Mouse (Mus musculus) ovary, adult 18-20 months (tissue): ENCODE data around the gene Rex1bd.

Experiments
- DNase-seq: peaks from one replicate; pipeline ENCODE4 v3.0.0; 2022; ENCODE audit warnings: low spot score, mixed read lengths

Gene Rex1bd

DNA sequence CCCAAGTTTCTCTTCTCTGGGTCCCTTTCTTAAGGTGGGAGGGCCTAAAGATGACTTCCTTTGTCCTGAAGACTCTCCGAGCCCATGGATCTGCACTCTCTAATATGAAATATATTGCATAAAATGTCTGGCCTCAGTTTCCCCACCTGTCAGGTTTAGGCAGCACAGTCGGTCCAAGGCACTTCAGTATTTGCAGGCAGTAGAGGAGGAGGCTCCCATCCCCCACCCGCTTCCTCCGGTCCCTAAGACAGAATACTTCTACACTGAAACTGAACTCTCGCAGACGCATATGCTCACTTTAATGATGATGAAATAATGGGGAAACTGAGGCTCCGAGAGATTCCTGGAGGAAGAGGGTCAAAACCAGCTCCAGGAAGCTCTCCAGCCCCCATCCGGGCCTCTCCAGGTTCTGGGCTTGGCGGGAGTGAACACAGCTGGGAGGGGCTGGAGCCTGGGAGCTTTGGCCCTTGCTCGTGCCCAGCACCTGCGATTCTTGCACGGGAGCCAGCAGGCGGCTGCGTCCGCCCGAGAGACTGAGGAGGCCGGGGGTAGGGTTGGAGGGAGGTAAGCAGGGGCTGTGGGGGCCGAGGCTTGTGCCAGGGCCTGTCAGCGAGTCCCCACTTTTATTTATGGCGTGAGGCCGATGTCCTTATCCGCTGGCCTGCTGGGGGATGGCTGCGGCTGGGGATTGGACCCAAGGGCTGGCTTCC is 4.6 kb downstream of the Rex1bd start:
- no peak for DNase-seq

- no peak for DNase-seq
Observed at GRCm38 (mm10) chr8:70500386-70501301, 5.9 kb downstream of the Rex1bd start.

GRCm38 (mm10) chr8:70495771-70496062 is 10.8 kb downstream of the Rex1bd start:
- DNase-seq: no peak

GRCm38 (mm10) chr8:70495001-70495770 is 11.4 kb downstream of the Rex1bd start:
- DNase-seq: no peak

DNA sequence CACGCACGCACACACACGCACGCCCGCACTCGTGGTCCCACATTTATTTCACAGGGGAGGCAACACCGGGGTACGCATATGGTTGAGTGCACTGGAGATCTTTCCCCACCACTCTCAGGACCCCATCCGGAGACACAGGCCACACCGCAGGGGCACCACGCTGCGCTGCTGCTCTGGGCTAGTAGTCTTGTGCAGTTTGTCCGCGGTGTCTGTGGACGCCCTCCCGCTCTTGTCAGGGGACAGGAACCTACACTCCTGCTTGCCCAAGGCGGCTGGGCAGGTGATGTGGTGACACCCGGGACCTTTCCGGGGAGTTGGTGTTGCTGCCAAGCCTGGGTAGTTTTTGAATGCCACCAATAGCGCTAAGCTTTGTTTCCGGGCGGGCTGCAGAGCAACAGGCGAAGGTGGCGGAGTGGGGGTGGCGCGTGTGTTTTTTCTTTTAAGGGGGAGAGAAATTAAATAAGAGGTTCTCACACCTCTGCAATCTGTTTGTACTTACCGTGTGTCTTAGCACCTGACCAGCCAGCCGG is 12.1 kb downstream of the Rex1bd start:
- DNase-seq: no peak

- DNase-seq: no peak
Observed at GRCm38 (mm10) chr8:70493692-70494415, 12.7 kb downstream of the Rex1bd start.

GRCm38 (mm10) chr8:70492664-70493640 is 13.6 kb downstream of the Rex1bd start, which contains the start of gene Crlf1:
Crlf1 (plus strand) TSS chr8:70493158.
- DNase-seq: no peak

DNA sequence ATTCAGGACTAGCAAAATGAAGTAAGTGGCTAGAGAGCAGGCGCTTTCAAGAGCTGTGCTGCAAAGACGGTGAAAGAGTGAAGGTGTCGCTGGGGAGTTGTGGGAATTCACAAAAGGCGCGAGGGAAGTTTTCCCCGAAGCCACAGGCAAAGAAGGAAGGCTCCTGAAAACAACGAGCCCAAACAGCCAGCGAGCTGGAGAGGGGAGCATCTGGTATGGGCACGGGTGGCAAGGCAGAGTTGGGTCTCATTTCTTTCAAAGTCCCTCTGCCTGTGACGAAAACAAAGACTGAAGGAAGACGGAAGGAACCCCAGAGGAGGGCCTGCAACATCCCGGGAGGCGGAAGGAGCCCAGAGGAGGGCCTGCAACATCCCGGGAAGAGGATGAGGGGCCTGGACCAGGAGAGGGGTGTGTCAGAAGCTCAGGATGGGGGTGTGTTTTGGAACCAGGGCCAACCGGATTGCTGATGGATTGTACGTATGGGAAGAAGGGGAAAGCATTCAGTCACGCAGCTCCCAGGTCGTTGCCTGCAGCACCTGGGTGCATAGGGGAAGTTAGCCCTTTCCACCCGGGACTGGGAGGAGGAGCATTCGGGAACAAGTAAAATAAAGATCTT is 15.6 kb downstream of the Rex1bd start:
- DNase-seq: no peak

DNA sequence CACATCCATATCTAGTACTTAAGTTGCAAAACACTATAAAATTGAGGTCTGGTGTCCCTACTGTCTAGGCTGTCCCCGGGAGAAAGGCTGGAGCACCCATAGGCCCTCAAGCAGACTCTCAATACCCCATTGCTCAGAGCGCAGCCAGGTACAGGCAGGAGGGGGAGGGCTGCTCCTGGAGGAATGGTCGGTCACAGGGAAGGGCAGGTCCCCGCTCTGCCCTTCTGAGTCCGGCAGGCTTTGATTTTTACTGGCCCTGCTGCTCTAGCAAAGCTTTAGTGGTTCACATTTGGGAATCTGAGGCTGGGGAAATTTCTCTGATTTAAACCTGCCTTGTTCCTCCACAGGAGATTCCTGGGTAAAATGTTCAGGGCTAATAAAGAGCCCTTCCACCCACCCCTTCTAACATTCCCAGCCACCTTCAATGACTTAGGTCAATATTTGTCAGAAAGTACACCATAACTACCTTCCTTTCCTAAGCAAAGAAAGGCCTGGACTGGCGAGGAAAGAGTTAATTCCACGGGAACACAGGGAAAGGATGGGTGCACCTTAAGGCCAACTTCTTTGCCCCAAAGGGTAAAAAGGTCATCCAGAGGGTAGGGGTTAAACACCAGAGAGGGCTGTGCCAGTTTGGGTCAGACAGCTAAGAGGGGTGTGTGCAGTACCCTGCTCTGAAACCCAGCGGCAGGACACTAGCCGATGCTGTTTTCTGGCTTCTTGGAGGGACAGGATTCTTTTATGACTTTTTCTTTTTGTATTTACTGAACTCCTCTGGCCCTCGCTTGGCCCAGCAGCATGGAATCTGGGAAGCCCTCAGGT is 16.3 kb downstream of the Rex1bd start:
- DNase-seq: no peak

GRCm38 (mm10) chr8:70489576-70489975 is 17.0 kb downstream of the Rex1bd start:
- no peak for DNase-seq

- no peak for DNase-seq
Observed at GRCm38 (mm10) chr8:70488931-70489470, 17.6 kb downstream of the Rex1bd start.

DNA sequence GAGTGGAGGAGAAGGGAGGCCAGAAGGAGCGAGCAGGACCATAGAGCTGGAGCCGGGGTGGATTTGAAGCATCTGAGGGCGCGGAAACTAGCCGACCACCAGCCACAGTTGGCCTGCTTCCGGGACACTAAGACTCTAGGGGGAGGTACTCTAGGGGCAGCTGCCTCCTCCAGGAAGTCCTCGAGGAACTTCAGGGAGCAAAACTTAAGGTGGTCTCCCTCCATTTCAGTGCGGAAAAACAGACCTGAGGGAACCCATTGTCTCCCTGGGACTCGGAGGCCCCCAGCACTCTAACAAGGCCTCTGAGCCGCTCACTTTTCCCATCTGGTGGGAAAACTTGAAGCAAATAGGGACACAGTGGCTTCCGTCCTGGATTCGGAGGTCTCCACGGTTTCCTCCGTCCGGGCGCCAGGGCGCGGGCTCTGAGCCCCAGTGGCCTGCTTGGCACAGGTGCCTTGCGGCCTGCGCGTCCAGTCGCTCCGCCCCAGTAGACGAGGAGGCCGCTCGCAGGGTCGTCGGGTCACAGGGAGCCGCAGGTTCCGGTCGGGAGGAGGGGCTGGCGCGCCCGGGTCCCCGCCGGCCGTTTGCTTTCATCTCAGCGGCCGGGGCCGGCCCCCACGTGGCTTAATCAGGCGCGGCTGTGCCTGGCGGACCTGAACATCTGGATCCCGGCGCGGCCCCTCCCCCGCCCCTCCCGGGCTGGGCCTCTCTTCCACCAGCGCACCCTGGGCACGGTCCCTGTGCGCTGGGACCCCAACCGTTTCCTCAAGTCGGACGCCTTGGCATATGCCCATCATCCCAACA is 18.4 kb downstream of the Rex1bd start:
- no peak for DNase-seq

GRCm38 (mm10) chr8:70486941-70487520 is 19.5 kb downstream of the Rex1bd start, which contains the start of gene Tmem59l:
Tmem59l (minus strand) TSS chr8:70487358.
- DNase-seq: no peak

DNA sequence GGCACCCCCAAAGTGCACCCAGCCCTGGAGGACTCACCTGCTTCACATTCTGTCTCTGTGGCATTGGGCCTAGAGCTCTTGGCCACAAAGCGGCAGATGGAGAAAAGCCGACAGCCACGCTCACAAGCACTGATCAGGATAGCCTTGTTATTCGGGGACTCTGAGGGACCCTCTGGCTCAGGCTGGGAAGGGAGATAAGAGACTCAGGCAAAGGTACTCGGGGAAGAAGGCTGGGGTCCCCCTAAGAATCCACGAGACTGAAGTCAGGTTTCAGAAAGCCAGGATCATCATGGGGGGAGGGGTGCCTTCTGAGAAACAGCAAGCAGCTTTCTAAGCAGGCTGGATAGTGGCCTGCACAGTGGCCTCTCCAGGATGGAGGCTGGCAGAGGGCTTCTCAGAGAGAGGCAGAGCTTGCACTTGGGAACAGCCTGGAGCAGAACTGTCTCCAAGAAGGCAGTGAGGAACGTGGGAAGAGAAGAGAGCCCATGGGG is 20.3 kb downstream of the Rex1bd start:
- DNase-seq: no peak

- no peak for DNase-seq
Observed at GRCm38 (mm10) chr8:70482943-70483342, 23.6 kb downstream of the Rex1bd start.

GRCm38 (mm10) chr8:70481908-70482307 is 24.6 kb downstream of the Rex1bd start:
- no peak for DNase-seq

DNA sequence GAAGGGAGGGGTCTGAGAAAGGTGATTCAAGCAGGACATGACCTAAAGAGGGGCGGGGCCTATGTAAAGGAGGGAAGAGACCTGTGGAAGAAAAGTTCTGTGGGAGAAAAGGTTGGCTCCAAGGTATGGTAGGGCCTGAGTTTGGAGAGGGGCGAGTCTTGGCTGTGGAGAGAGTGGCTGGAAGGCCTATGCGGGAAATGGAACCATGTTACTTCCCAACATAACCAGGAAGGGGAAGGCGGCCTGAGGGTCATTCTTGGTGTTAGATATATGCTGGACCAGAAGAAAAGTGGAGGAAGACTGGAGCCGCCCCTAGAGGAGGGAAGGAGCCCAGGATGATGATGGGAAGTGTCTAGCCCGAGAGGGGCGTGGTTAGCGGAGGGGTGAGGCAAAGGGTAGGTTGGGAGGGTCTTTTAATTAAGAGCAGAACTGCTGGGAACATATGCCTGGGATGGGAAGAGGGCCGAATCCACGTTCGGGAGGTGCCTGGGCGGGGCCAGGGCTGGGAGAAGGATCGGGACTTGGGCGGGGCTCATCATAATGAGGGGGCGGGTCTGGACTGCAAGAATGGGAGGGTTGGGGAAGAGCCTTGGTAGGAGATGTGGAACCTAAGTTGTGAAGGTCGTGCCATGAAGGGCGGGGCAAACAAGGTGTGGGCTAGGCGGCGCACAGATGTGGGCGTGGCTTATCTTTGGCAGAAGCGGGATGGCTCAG is 29.1 kb downstream of the Rex1bd start:
- DNase-seq: no peak
